Mouse (Mus musculus): Measurements from ENCODE around the gene Ppid. TPM values are rescaled to one million over a fixed set of nuclear protein-coding genes. Genes with fewer than 3 reads are reported as not detected.
A peak's percentile ranks its signal among the peaks of the same experiment; 100 is the strongest.
"Not testable (repeated sequence)": the region's sequence is repeated elsewhere in the genome, so short reads cannot be mapped to it uniquely, and the experiment has no call there.

Gene Ppid
- polyA plus RNA-seq, 1 experiment: 0.86 TPM

- 52% methylated on average over 10 of the region's 10 CpGs for WGBS
- no peak for TF ChIP-seq CTCF (IDR thresholded peaks at IDR 0.05; ENCODE audit: extremely low read depth, insufficient read length, insufficient replicate concordance, low read depth, low read length)
- TF ChIP-seq POLR2A (IDR thresholded peaks at IDR 0.05; ENCODE audit: low read depth, low read length): no peak
- H3K27ac ChIP-seq (ENCODE audit: insufficient read depth, low read depth, low read length): no peak overlapping the region
These were observed 26.1 kb upstream of the Ppid start for GRCm38 (mm10) chr3:79564875-79565606.

GRCm38 (mm10) chr3:79566716-79567691 is 24.1 kb upstream of the Ppid start:
- H3K27me3 ChIP-seq (ENCODE audit: control insufficient read depth, insufficient read depth, low read length): no peaks in the 10 kb centered on the region
- peaks cover 7% of the 10 kb centered on the region; the same call in 1 of the 2 replicates for H3K4me1 ChIP-seq (ENCODE audit: control insufficient read depth, insufficient read depth, insufficient read length, low read length)
- H3K36me3 ChIP-seq (ENCODE audit: control insufficient read depth, insufficient read depth, low read length): no peaks in the 10 kb centered on the region
- TF ChIP-seq CTCF (IDR thresholded peaks at IDR 0.05; ENCODE audit: extremely low read depth, insufficient read length, insufficient replicate concordance, low read depth, low read length) (no peak), POLR2A (IDR thresholded peaks at IDR 0.05; ENCODE audit: low read depth, low read length) (no peak)
- 2% methylated on average over 57 of the region's 60 CpGs for WGBS
- H3K4me3 ChIP-seq (ENCODE audit: low read depth, low read length): peak overlapping the region; percentile 91
- no peak overlapping the region for H3K27ac ChIP-seq (ENCODE audit: insufficient read depth, low read depth, low read length)

More at GRCm38 (mm10) chr3:79564875-79565606, 26.1 kb upstream of the Ppid start:
- Histone ChIP-seq H3K4me3 (ENCODE audit: low read depth, low read length) (no peak overlapping the region), H3K4me1 (ENCODE audit: control insufficient read depth, insufficient read depth, insufficient read length, low read length) (peaks cover 7% of the 10 kb centered on the region; the same call in 1 of the 2 replicates), H3K27me3 (ENCODE audit: control insufficient read depth, insufficient read depth, low read length) (no peaks in the 10 kb centered on the region), H3K36me3 (ENCODE audit: control insufficient read depth, insufficient read depth, low read length) (no peaks in the 10 kb centered on the region)

GRCm38 (mm10) chr3:79567703-79568362 is 23.3 kb upstream of the Ppid start, which contains the start of gene Fnip2:
TSS of gene Fnip2 (minus strand) at chr3:79567796.
- H3K4me1 ChIP-seq (ENCODE audit: control insufficient read depth, insufficient read depth, insufficient read length, low read length): peaks cover 7% of the 10 kb centered on the region; the same call in 1 of the 2 replicates
- no peaks in the 10 kb centered on the region for H3K36me3 ChIP-seq (ENCODE audit: control insufficient read depth, insufficient read depth, low read length)
- under 1% methylated on average over 51 of the region's 55 CpGs for WGBS
- peak; percentile 59; the same call in 1 of the 2 replicates for TF ChIP-seq POLR2A (IDR thresholded peaks at IDR 0.05; ENCODE audit: low read depth, low read length)
- no peak for TF ChIP-seq CTCF (IDR thresholded peaks at IDR 0.05; ENCODE audit: extremely low read depth, insufficient read length, insufficient replicate concordance, low read depth, low read length)
- no peaks in the 10 kb centered on the region for H3K27me3 ChIP-seq (ENCODE audit: control insufficient read depth, insufficient read depth, low read length)
- peak within 1 kb of the TSS; percentile 91 for H3K4me3 ChIP-seq (ENCODE audit: low read depth, low read length)
- peak within 1 kb of the TSS; percentile 53; the same call in 1 of the 2 replicates for H3K27ac ChIP-seq (ENCODE audit: insufficient read depth, low read depth, low read length)

- TF ChIP-seq CTCF (IDR thresholded peaks at IDR 0.05; ENCODE audit: extremely low read depth, insufficient read length, insufficient replicate concordance, low read depth, low read length) (no peak), POLR2A (IDR thresholded peaks at IDR 0.05; ENCODE audit: low read depth, low read length) (no peak)
- Histone ChIP-seq H3K4me1 (ENCODE audit: control insufficient read depth, insufficient read depth, insufficient read length, low read length) (peaks cover 7% of the 10 kb centered on the region; the same call in 1 of the 2 replicates), H3K27me3 (ENCODE audit: control insufficient read depth, insufficient read depth, low read length) (no peaks in the 10 kb centered on the region), H3K36me3 (ENCODE audit: control insufficient read depth, insufficient read depth, low read length) (no peaks in the 10 kb centered on the region), H3K27ac (ENCODE audit: insufficient read depth, low read depth, low read length) (no peak overlapping the region), H3K4me3 (ENCODE audit: low read depth, low read length) (no peak overlapping the region)
- 87% methylated on average over 16 of the region's 16 CpGs for WGBS
These were observed 22.4 kb upstream of the Ppid start for GRCm38 (mm10) chr3:79568629-79569350.

- WGBS: 62% methylated on average over 3 of the region's 3 CpGs
These were observed 21.8 kb upstream of the Ppid start for GRCm38 (mm10) chr3:79569351-79569681.

GRCm38 (mm10) chr3:79572399-79572798 is 18.7 kb upstream of the Ppid start:
- Histone ChIP-seq H3K36me3 (ENCODE audit: control insufficient read depth, insufficient read depth, low read length) (no peaks in the 10 kb centered on the region), H3K4me1 (ENCODE audit: control insufficient read depth, insufficient read depth, insufficient read length, low read length) (peaks cover 2% of the 10 kb centered on the region; the same call in 1 of the 2 replicates), H3K4me3 (ENCODE audit: low read depth, low read length) (no peak overlapping the region), H3K27ac (ENCODE audit: insufficient read depth, low read depth, low read length) (no peak overlapping the region), H3K27me3 (ENCODE audit: control insufficient read depth, insufficient read depth, low read length) (no peaks in the 10 kb centered on the region)
- WGBS: 60% methylated on average over 3 of the region's 3 CpGs
- TF ChIP-seq CTCF (IDR thresholded peaks at IDR 0.05; ENCODE audit: extremely low read depth, insufficient read length, insufficient replicate concordance, low read depth, low read length): no peak
- no peak for TF ChIP-seq POLR2A (IDR thresholded peaks at IDR 0.05; ENCODE audit: low read depth, low read length)

More at GRCm38 (mm10) chr3:79569351-79569681, 21.8 kb upstream of the Ppid start:
- no peak overlapping the region for H3K4me3 ChIP-seq (ENCODE audit: low read depth, low read length)
- no peaks in the 10 kb centered on the region for H3K27me3 ChIP-seq (ENCODE audit: control insufficient read depth, insufficient read depth, low read length)
- peaks cover 7% of the 10 kb centered on the region; the same call in 1 of the 2 replicates for H3K4me1 ChIP-seq (ENCODE audit: control insufficient read depth, insufficient read depth, insufficient read length, low read length)
- no peak overlapping the region for H3K27ac ChIP-seq (ENCODE audit: insufficient read depth, low read depth, low read length)
- H3K36me3 ChIP-seq (ENCODE audit: control insufficient read depth, insufficient read depth, low read length): no peaks in the 10 kb centered on the region
- TF ChIP-seq POLR2A (IDR thresholded peaks at IDR 0.05; ENCODE audit: low read depth, low read length) (no peak), CTCF (IDR thresholded peaks at IDR 0.05; ENCODE audit: extremely low read depth, insufficient read length, insufficient replicate concordance, low read depth, low read length) (no peak)

GRCm38 (mm10) chr3:79573376-79573775 is 17.8 kb upstream of the Ppid start:
- 86% methylated on average over 5 of the region's 5 CpGs for WGBS
- not testable (repeated sequence) for H3K36me3 ChIP-seq (ENCODE audit: control insufficient read depth, insufficient read depth, low read length); H3K4me1 ChIP-seq (ENCODE audit: control insufficient read depth, insufficient read depth, insufficient read length, low read length); H3K27ac ChIP-seq (ENCODE audit: insufficient read depth, low read depth, low read length); H3K27me3 ChIP-seq (ENCODE audit: control insufficient read depth, insufficient read depth, low read length); H3K4me3 ChIP-seq (ENCODE audit: low read depth, low read length)

All from small intestine, adult 2 months (tissue).